Mouse (Mus musculus) C2C12 (cell line): Measurements from ENCODE around the gene Lnpep. TPM values are rescaled to one million over a fixed set of nuclear protein-coding genes. Genes with fewer than 3 reads are reported as not detected.

Experiments
- H3K27me3 ChIP-seq: one replicate; pipeline ENCODE4 v1.6.1; 2011; ENCODE audit not compliant: control insufficient read depth, insufficient read depth, insufficient read length
- H3K36me3 ChIP-seq: one replicate; pipeline ENCODE4 v1.6.1; 2011; ENCODE audit not compliant: control insufficient read depth, insufficient read depth
- H3K4me3 ChIP-seq: one replicate; pipeline ENCODE4 v1.5.1; 2011; ENCODE audit warnings: mild to moderate bottlenecking, control low read depth; ENCODE audit not compliant: poor library complexity, insufficient read depth, severe bottlenecking
- H3K79me2 ChIP-seq: one replicate; pipeline ENCODE4 v1.6.1; 2011; ENCODE audit not compliant: control insufficient read depth, insufficient read depth
- H3K79me3 ChIP-seq: one replicate; pipeline ENCODE4 v1.6.1; 2011; ENCODE audit warnings: low read depth, control low read depth
- H3ac ChIP-seq: one replicate; pipeline ENCODE3; 2011; ENCODE audit warnings: low read depth; ENCODE audit not compliant: control insufficient read depth, insufficient read length
- CEBPB ChIP-seq: IDR thresholded peaks from one replicate; pipeline ENCODE4 v1.6.1; 2011; ENCODE audit warnings: low read depth, mild to moderate bottlenecking, control low read depth, moderate library complexity
- CTCF ChIP-seq: IDR thresholded peaks from one replicate; pipeline ENCODE4 v1.5.1; 2011; ENCODE audit not compliant: control insufficient read depth, insufficient read depth, insufficient read length
- FOSL1 ChIP-seq: IDR thresholded peaks from one replicate; pipeline ENCODE4 v1.8.0; 2011; ENCODE audit warnings: mild to moderate bottlenecking, low read length; ENCODE audit not compliant: poor library complexity, insufficient read depth, severe bottlenecking
- MAX ChIP-seq: IDR thresholded peaks from one replicate; pipeline ENCODE4 v1.6.1; 2011; ENCODE audit warnings: mild to moderate bottlenecking, control low read depth
- MYOD1 ChIP-seq: IDR thresholded peaks from one replicate; pipeline ENCODE4 v1.6.1; 2011; ENCODE audit warnings: low read depth; ENCODE audit not compliant: control insufficient read depth, insufficient read length
- MYOG ChIP-seq: IDR thresholded peaks from one replicate; pipeline ENCODE4 v1.6.1; 2011; ENCODE audit not compliant: control insufficient read depth, insufficient read length; ENCODE audit errors: extremely low read depth
- USF1 ChIP-seq: IDR thresholded peaks from one replicate; pipeline ENCODE4 v1.6.1; 2011; ENCODE audit warnings: low read depth, mild to moderate bottlenecking, control low read depth, moderate library complexity
- polyA plus RNA-seq: library from polyadenylated mRNA; unstranded; fragments of >200 nt; fragmentation: generic; extraction: Trizol; gene quantifications from one replicate; pipeline ENCODE4 v1.2.1, GENCODE M21; 2012; ENCODE audit warnings: missing spikeins

Gene Lnpep
- polyA plus RNA-seq, 1 experiment: 4.5 TPM

DNA sequence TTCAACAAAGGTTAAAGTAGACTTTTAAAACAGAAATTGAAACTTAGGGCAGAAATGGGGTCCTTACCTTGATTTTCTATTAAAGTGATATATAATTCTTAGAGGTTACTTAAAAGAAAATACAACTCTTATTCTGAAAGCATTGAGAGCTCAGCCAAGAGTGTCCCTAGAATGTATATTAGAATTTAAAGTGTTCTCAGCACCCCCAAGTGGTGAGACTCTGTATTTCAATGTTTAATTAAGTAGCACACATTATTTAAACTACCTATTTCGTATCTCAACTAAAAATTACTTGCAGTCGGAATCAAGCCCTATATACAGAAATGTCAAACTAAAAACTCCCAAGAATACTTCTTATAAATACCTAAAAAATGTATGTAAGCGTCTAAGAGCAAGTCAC is 57.8 kb downstream of the Lnpep start:
- Histone ChIP-seq H3K79me2 (no peaks in the 10 kb centered on the region), H3K27me3 (no peaks in the 10 kb centered on the region), H3K36me3 (peaks cover 75% of the 10 kb centered on the region), H3ac (no peak overlapping the region), H3K79me3 (no peaks in the 10 kb centered on the region), H3K4me3 (no peak overlapping the region)
- TF ChIP-seq MYOD1 (no peak), FOSL1 (no peak), CEBPB (no peak), MYOG (no peak), CTCF (no peak), MAX (no peak), USF1 (no peak)

GRCm38 (mm10) chr17:17548958-17549357 is 75.9 kb downstream of the Lnpep start:
- H3K27me3 ChIP-seq: no peaks in the 10 kb centered on the region
- no peak overlapping the region for H3K4me3 ChIP-seq
- H3K79me2 ChIP-seq: no peaks in the 10 kb centered on the region
- H3K36me3 ChIP-seq: peaks cover 76% of the 10 kb centered on the region
- TF ChIP-seq CTCF: no peak
- TF ChIP-seq MYOG: no peak
- TF ChIP-seq MAX: no peak
- no peak for TF ChIP-seq USF1
- no peak overlapping the region for H3ac ChIP-seq
- no peaks in the 10 kb centered on the region for H3K79me3 ChIP-seq

DNA sequence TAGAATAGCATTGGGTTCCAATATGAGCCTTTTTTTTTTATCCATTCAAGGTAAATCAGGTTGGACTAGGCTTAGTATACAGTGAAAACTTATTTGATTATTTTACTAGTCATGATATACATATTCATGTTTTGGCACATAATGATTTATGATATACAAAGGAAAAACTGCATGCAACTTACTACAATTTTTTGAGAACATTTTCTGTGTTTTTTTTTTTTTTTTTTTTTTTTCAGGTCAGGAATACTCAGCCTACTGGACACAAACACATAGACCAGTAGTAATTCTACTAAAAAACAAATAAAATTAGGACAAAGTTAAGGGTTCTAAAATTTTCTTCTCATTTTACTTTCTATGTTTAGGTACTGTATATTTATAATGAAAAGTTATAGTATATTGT is 93.5 kb downstream of the Lnpep start:
- H3K27me3 ChIP-seq: no peaks in the 10 kb centered on the region
- TF ChIP-seq FOSL1 (no peak), USF1 (no peak), MYOD1 (no peak), MAX (no peak), CEBPB (no peak), CTCF (no peak), MYOG (no peak)
- no peaks in the 10 kb centered on the region for H3K79me2 ChIP-seq
- H3K79me3 ChIP-seq: no peaks in the 10 kb centered on the region
- no peak overlapping the region for H3ac ChIP-seq
- H3K36me3 ChIP-seq: peaks cover 67% of the 10 kb centered on the region
- no peak overlapping the region for H3K4me3 ChIP-seq

GRCm38 (mm10) chr17:17516384-17517016 is 108.3 kb downstream of the Lnpep start:
- Histone ChIP-seq H3K79me2 (no peaks in the 10 kb centered on the region), H3K4me3 (no peak overlapping the region), H3K36me3 (peaks cover 9% of the 10 kb centered on the region), H3ac (no peak overlapping the region), H3K27me3 (no peaks in the 10 kb centered on the region), H3K79me3 (no peaks in the 10 kb centered on the region)
- TF ChIP-seq FOSL1 (no peak), CTCF (no peak), USF1 (no peak), MAX (no peak), CEBPB (no peak), MYOG (no peak), MYOD1 (no peak)

GRCm38 (mm10) chr17:17506677-17507076 is 118.2 kb downstream of the Lnpep start:
- Histone ChIP-seq H3K79me3 (no peaks in the 10 kb centered on the region), H3K4me3 (no peak overlapping the region), H3K79me2 (no peaks in the 10 kb centered on the region), H3K27me3 (no peaks in the 10 kb centered on the region), H3ac (no peak overlapping the region), H3K36me3 (no peaks in the 10 kb centered on the region)
- TF ChIP-seq MYOG: no peak
- TF ChIP-seq MAX: no peak
- no peak for TF ChIP-seq FOSL1
- TF ChIP-seq CTCF: no peak
- TF ChIP-seq USF1: no peak
- no peak for TF ChIP-seq CEBPB
- no peak for TF ChIP-seq MYOD1

- H3K36me3 ChIP-seq: no peaks in the 10 kb centered on the region
- no peak overlapping the region for H3ac ChIP-seq
- no peak overlapping the region for H3K4me3 ChIP-seq
- TF ChIP-seq FOSL1: no peak
- TF ChIP-seq MYOD1: no peak
- no peak for TF ChIP-seq CTCF
- no peak for TF ChIP-seq USF1
- TF ChIP-seq CEBPB: no peak
- no peaks in the 10 kb centered on the region for H3K27me3 ChIP-seq
- no peaks in the 10 kb centered on the region for H3K79me2 ChIP-seq
- no peaks in the 10 kb centered on the region for H3K79me3 ChIP-seq
These were observed 125.6 kb downstream of the Lnpep start for GRCm38 (mm10) chr17:17499278-17499677.
